Mouse (Mus musculus) limb, embryonic 14.5 days (tissue): ENCODE results near the gene Hspa8. TPM values are rescaled to one million over a fixed set of nuclear protein-coding genes. Genes with fewer than 3 reads are reported as not detected.
A peak's percentile ranks its signal among the peaks of the same experiment; 100 is the strongest.

Source experiments
- ATAC-seq: fragments of 200-750 bp; cut with Nextera tagmentation; 2 replicates; pipeline ENCODE4 v1.8.0; 2017; ENCODE audit warnings: low read depth, moderate number of reproducible peaks, moderate TSS enrichment; ENCODE audit not compliant: low FRiP score
- DNase-seq: peaks from one replicate; pipeline ENCODE4 v3.0.0-alpha.2; 2015; ENCODE audit warnings: low spot score
- H3K27ac ChIP-seq: fragments of 300-500 bp; sonication (generic); replicated peaks from 2 replicates; pipeline ENCODE4 v1.5.1; 2014; ENCODE audit warnings: low read depth, mild to moderate bottlenecking, low read length, moderate library complexity, mixed read lengths
- H3K27me3 ChIP-seq: fragments of 300-500 bp; sonication (generic); 2 replicates; pipeline ENCODE4 v1.6.1; 2014; ENCODE audit warnings: low read length, mixed read lengths; ENCODE audit not compliant: control insufficient read depth, insufficient read depth
- H3K36me3 ChIP-seq: fragments of 300-500 bp; sonication (generic); 2 replicates; pipeline ENCODE4 v1.6.1; 2014; ENCODE audit warnings: mild to moderate bottlenecking, low read length, moderate library complexity, mixed read lengths; ENCODE audit not compliant: control insufficient read depth, insufficient read depth
- H3K4me1 ChIP-seq: fragments of 300-500 bp; sonication (generic); 2 replicates; pipeline ENCODE4 v1.6.1; 2014; ENCODE audit warnings: antibody characterized with exemption, low read length, mixed read lengths; ENCODE audit not compliant: control insufficient read depth, insufficient read depth
- H3K4me2 ChIP-seq: fragments of 300-500 bp; sonication (generic); replicated peaks from 2 replicates; pipeline ENCODE4 v1.6.1; 2014; ENCODE audit warnings: low read depth, mild to moderate bottlenecking, low read length, moderate library complexity; ENCODE audit not compliant: severe bottlenecking
- H3K4me3 ChIP-seq: fragments of 300-500 bp; sonication (generic); replicated peaks from 2 replicates; pipeline ENCODE4 v1.5.1; 2014; ENCODE audit warnings: low read length
- H3K9ac ChIP-seq: fragments of 300-500 bp; sonication (generic); 2 replicates; pipeline ENCODE4 v1.6.1; 2014; ENCODE audit warnings: mild to moderate bottlenecking, low read depth, low read length, moderate library complexity; ENCODE audit not compliant: severe bottlenecking
- H3K9me3 ChIP-seq: fragments of 300-500 bp; sonication (generic); 2 replicates; pipeline ENCODE4 v1.6.1; 2016; ENCODE audit warnings: low read length; ENCODE audit not compliant: control insufficient read depth
- POLR2A ChIP-seq: fragments of 200-500 bp; IDR thresholded peaks from 2 replicates; pipeline ENCODE4 v1.8.0; 2012; ENCODE audit warnings: inconsistent platforms, mild to moderate bottlenecking, moderate library complexity, borderline replicate concordance; ENCODE audit not compliant: insufficient read depth, insufficient read length; ENCODE audit errors: extremely low read depth
- WGBS: fragments of 180-500 bp; shearing (Covaris S2); extraction: QIAGEN DNeasy Blood & Tissue Kit; methylation state at CpG from one replicate; pipeline ENCODE4 v1.1.7; 2014; 5-methylcytosine and 5-hydroxymethylcytosine counted together
- polyA plus RNA-seq, 2 experiments: library from polyadenylated mRNA; depleted of rRNA in 1 of 2; stranded (reverse) in 1 of 2; unstranded in 1 of 2; fragments of >200 nt; fragmentation: Nextera tagmentation in 1 of 2; extraction: Ambion mirVana in 1 of 2; gene quantifications; 2 replicates each; pipeline versions ENCODE4 v1.2.1 to v1.2.3; 2012 to 2014

Gene Hspa8
- polyA plus RNA-seq, 2 experiments = 2,023 to 2,115 TPM

- TF ChIP-seq POLR2A = no peak
- Histone ChIP-seq H3K9me3 (no peaks in the 10 kb centered on the region), H3K4me2 (no peak overlapping the region), H3K9ac (no peak overlapping the region), H3K27ac (no peak overlapping the region), H3K36me3 (0 out of 2 replicates have a peak, but pooled peaks cover 3% of the 10 kb centered on the region), H3K27me3 (no peaks in the 10 kb centered on the region), H3K4me3 (no peak overlapping the region), H3K4me1 (no peaks in the 10 kb centered on the region)
- no peak for DNase-seq
- ATAC-seq = no peak
- WGBS = 90% methylated on average over 7 of the region's 7 CpGs
Measured at GRCm38 (mm10) chr9:40814060-40814459, 13.3 kb downstream of the Hspa8 start.

- 82% methylated on average over 5 of the region's 5 CpGs for WGBS
- H3K9ac ChIP-seq = no peak overlapping the region
- no peak for TF ChIP-seq POLR2A
Measured at GRCm38 (mm10) chr9:40817325-40818028, 16.7 kb downstream of the Hspa8 start.

GRCm38 (mm10) chr9:40825601-40826000, 24.8 kb downstream of the Hspa8 start:
- 45% methylated on average over 6 of the region's 6 CpGs for WGBS
- no peak overlapping the region for H3K9ac ChIP-seq
- H3K9me3 ChIP-seq = no peaks in the 10 kb centered on the region
- TF ChIP-seq POLR2A = no peak
- no peak overlapping the region for H3K4me2 ChIP-seq
- H3K4me3 ChIP-seq = no peak overlapping the region
- no peak for DNase-seq
- no peaks in the 10 kb centered on the region for H3K4me1 ChIP-seq
- no peaks in the 10 kb centered on the region for H3K36me3 ChIP-seq
- H3K27ac ChIP-seq = no peak overlapping the region
- H3K27me3 ChIP-seq = no peaks in the 10 kb centered on the region
- ATAC-seq = no peak

More at GRCm38 (mm10) chr9:40817325-40818028, 16.7 kb downstream of the Hspa8 start:
- no peaks in the 10 kb centered on the region for H3K36me3 ChIP-seq
- no peak overlapping the region for H3K27ac ChIP-seq
- ATAC-seq (no peak), DNase-seq (no peak)
- no peak overlapping the region for H3K4me3 ChIP-seq
- no peaks in the 10 kb centered on the region for H3K9me3 ChIP-seq
- H3K4me1 ChIP-seq = no peaks in the 10 kb centered on the region
- no peak overlapping the region for H3K4me2 ChIP-seq
- no peaks in the 10 kb centered on the region for H3K27me3 ChIP-seq

GRCm38 (mm10) chr9:40827366-40827765, 26.6 kb downstream of the Hspa8 start:
- 53% methylated on average over 4 of the region's 4 CpGs for WGBS
- no peaks in the 10 kb centered on the region for H3K36me3 ChIP-seq
- no peak overlapping the region for H3K9ac ChIP-seq
- H3K4me2 ChIP-seq = no peak overlapping the region
- H3K27me3 ChIP-seq = no peaks in the 10 kb centered on the region
- no peaks in the 10 kb centered on the region for H3K4me1 ChIP-seq
- no peak for TF ChIP-seq POLR2A
- no peak for ATAC-seq
- no peak overlapping the region for H3K4me3 ChIP-seq
- H3K27ac ChIP-seq = no peak overlapping the region
- no peak for DNase-seq
- H3K9me3 ChIP-seq = no peaks in the 10 kb centered on the region

- Histone ChIP-seq H3K4me3 (no peak overlapping the region), H3K27ac (no peak overlapping the region), H3K27me3 (no peaks in the 10 kb centered on the region), H3K9ac (no peak overlapping the region), H3K4me1 (no peaks in the 10 kb centered on the region), H3K36me3 (no peaks in the 10 kb centered on the region), H3K4me2 (no peak overlapping the region), H3K9me3 (no peaks in the 10 kb centered on the region)
- DNase-seq (peak; percentile 83), ATAC-seq (no peak)
- WGBS = 8% methylated on average over 12 of the region's 12 CpGs
- no peak for TF ChIP-seq POLR2A
Measured at GRCm38 (mm10) chr9:40834569-40834968, 33.8 kb downstream of the Hspa8 start.
